Mouse (Mus musculus) cerebellum, adult 9-10 months (tissue): ENCODE data around the gene Arl15.

Source experiments
- DNase-seq: peaks from one replicate; pipeline ENCODE4 v3.0.0; 2022

Gene Arl15

GRCm38 (mm10) chr13:113877420-113877819, 83.1 kb downstream of the Arl15 start:
- DNase-seq, result peak; percentile 72

- no peak for DNase-seq
Observed at GRCm38 (mm10) chr13:113878571-113878970, 84.3 kb downstream of the Arl15 start.

GRCm38 (mm10) chr13:113879651-113880327, 85.5 kb downstream of the Arl15 start:
- DNase-seq, result no peak

GRCm38 (mm10) chr13:113880564-113881171, 86.4 kb downstream of the Arl15 start:
- DNase-seq, result no peak

- no peak for DNase-seq
Observed at GRCm38 (mm10) chr13:113882959-113883358, 88.7 kb downstream of the Arl15 start.

GRCm38 (mm10) chr13:113887090-113887489, 92.8 kb downstream of the Arl15 start:
- DNase-seq, result no peak

GRCm38 (mm10) chr13:113888126-113888525, 93.8 kb downstream of the Arl15 start:
- no peak for DNase-seq

- no peak for DNase-seq
Observed at GRCm38 (mm10) chr13:113888704-113889103, 94.4 kb downstream of the Arl15 start.

GRCm38 (mm10) chr13:113889140-113890055, 95.1 kb downstream of the Arl15 start:
- no peak for DNase-seq

- DNase-seq, result no peak
Observed at GRCm38 (mm10) chr13:113896684-113897083, 102.4 kb downstream of the Arl15 start.

GRCm38 (mm10) chr13:113897498-113897897, 103.2 kb downstream of the Arl15 start:
- no peak for DNase-seq

GRCm38 (mm10) chr13:113897951-113898350, 103.6 kb downstream of the Arl15 start:
- no peak for DNase-seq

GRCm38 (mm10) chr13:113901001-113901545, 106.8 kb downstream of the Arl15 start:
- DNase-seq, result no peak

GRCm38 (mm10) chr13:113903255-113903654, 109.0 kb downstream of the Arl15 start:
- no peak for DNase-seq

- no peak for DNase-seq
Observed at GRCm38 (mm10) chr13:113911986-113912519, 117.7 kb downstream of the Arl15 start.

- no peak for DNase-seq
Observed at GRCm38 (mm10) chr13:113914551-113914971, 120.3 kb downstream of the Arl15 start.

GRCm38 (mm10) chr13:113915700-113916099, 121.4 kb downstream of the Arl15 start:
- DNase-seq, result no peak

- peak; percentile 41 for DNase-seq
Observed at GRCm38 (mm10) chr13:113916761-113917160, 122.5 kb downstream of the Arl15 start.

- no peak for DNase-seq
Observed at GRCm38 (mm10) chr13:113917376-113917775, 123.1 kb downstream of the Arl15 start.

- DNase-seq, result peak; percentile 45
Observed at GRCm38 (mm10) chr13:113917868-113918411, 123.6 kb downstream of the Arl15 start.

- no peak for DNase-seq
Observed at GRCm38 (mm10) chr13:113918668-113919067, 124.4 kb downstream of the Arl15 start.

- DNase-seq, result no peak
Observed at GRCm38 (mm10) chr13:113935697-113936096, 141.4 kb downstream of the Arl15 start.

GRCm38 (mm10) chr13:113937231-113937630, 142.9 kb downstream of the Arl15 start:
- DNase-seq, result peak; percentile 58
